Mouse (Mus musculus): Measurements from ENCODE around the gene Nrip2.

Nrip2 gene

DNA sequence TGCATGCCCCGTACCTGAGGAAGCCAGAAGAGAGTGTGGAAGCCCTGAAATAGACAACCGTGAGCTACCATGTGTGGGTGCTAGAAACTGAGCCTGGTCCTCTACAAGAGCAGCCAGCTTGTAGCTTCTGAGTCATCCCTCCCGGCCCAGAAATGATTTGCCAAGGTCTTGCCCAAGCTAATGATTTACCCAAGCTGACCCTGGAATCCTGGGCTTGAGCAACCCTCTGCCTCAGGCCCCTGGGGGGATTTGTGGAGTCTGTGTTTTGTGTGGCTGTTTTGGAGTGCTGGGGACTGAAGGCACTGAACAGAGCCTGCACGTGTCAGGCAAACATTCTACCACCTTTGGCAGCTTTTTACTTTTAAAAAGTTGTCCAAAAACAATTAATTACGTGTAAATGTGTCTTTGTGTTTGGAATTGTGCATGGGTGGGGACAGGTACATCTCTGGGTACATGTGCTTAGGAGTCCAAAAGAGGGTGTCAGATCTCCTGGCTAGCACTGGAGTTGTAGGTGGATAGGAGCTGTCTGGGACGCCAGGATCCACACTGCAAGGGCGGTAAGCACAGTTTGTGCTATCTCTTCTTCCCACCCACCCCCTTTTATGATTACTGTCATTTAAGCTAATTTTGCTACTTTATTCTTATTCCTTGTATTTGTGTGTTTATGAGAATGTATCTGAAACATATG, 1.4 kb upstream of the Nrip2 start:
- DNase-seq = no peak

DNA sequence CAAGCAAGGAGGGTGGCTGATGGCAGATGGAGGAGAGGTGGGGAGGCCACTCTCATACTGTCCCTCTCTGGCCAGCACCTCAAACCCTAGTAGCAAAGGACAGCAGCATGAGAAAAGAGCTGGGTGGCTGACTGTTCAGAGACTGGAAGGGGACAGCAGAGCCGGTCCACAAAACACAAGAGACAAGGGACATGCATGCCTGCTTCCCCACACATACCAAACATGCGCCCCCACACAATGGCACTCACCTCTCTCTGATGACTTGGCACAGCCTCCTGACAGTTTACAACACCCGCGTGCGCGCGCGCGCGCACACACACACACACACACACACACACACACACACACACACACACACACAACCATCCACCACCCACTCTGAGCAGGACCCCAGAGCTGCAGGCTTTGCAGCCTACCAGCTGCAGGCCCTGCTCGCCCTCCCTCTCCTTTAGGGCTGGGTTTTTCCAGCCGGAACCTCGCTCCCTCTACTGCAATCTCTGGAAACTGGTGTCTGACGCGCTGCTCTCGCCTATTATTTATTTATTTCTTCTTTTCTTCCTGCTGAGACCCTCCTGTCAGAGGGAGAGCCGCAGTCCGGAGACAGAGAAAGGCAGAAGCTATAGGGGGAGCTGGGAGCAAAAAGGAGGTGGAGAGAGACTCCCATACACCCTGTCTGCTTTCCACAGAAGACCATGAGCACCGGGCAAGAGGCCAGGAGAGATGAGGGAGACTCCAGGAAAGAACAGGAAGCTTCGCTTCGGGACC, 507 bp downstream of the Nrip2 start:
- DNase-seq = peak; percentile 73 to 81

DNA sequence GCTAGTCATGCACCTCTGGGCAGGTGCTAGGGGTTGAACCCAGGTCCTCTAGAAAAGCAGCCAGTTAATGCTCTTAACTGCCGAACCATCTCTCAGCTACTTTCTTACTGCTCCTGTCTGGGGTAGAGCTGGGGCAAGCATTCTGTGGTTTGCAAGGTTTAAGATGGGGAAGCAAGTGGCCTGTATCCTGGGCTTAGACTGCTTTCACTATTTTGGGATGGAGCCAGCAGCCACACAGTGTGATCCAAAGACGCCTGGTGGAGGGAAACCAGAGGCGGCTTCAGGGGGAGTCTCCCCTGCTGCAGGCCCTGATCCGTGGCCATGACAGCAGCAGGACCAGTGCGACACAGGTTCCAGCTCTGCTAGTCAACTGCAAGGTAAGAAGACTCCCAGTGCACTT, 5.6 kb downstream of the Nrip2 start:
- DNase-seq = no peak

GRCm38 (mm10) chr6:128408544-128409125, 9.5 kb downstream of the Nrip2 start:
- DNase-seq = no peak

DNA sequence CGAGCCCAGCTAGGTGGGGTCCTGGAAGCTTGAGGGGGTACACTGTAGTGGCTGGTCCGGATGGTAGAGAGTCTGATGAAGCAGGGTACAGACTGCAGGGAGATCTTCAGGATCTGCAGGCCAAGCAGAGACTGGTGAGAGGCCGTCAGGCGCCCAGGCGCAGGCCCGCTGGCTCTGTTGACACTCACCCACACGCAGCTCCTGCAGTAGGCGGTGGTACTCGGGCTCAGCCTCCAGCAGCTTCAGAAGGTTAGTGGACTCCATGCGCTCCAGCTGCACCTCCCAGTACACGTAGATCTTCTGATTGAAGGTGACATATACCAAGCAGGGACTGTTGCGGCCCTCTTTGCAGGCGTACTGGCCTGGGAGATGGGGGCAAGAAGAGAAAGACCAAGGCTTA, 11.2 kb downstream of the Nrip2 start:
- DNase-seq = no peak

GRCm38 (mm10) chr6:128411115-128411514, 12.0 kb downstream of the Nrip2 start:
- peak; percentile 78 to 87 for DNase-seq

- DNase-seq = no peak
Measured at GRCm38 (mm10) chr6:128416169-128416568, 17.1 kb downstream of the Nrip2 start.

- DNase-seq = no peak
Measured at GRCm38 (mm10) chr6:128418076-128418475, 19.0 kb downstream of the Nrip2 start.

- no peak for DNase-seq
Measured at GRCm38 (mm10) chr6:128421036-128421435, 21.9 kb downstream of the Nrip2 start.

- no peak for DNase-seq
Measured at GRCm38 (mm10) chr6:128421480-128421879, 22.4 kb downstream of the Nrip2 start.

GRCm38 (mm10) chr6:128423496-128424268, 24.6 kb downstream of the Nrip2 start:
- peak; percentile 31 to 44 for DNase-seq

- DNase-seq = peak; percentile 96 to 98
Measured at GRCm38 (mm10) chr6:128424269-128425019, 25.3 kb downstream of the Nrip2 start, which contains the start of gene Itfg2. Itfg2 (minus strand) TSS chr6:128424931.

DNA sequence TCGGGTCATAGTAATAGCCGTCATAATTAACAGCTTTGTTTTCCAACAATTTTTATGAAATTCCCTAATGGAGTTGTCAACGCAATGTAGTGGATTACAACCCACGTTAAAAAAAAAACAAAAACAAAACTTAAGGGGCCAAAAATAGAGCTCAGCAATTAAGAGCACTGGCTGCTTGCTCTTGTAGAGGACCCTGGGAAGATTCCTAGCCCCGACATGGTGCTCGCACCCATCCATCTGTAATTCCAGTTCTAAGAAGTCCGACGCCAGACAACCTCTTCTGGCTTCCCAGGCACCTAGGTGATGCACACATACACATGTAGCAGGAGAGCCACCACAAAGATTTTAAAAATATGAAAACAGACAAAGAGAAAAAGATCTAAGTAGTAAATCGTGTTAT, 25.9 kb downstream of the Nrip2 start:
- no peak for DNase-seq

DNA sequence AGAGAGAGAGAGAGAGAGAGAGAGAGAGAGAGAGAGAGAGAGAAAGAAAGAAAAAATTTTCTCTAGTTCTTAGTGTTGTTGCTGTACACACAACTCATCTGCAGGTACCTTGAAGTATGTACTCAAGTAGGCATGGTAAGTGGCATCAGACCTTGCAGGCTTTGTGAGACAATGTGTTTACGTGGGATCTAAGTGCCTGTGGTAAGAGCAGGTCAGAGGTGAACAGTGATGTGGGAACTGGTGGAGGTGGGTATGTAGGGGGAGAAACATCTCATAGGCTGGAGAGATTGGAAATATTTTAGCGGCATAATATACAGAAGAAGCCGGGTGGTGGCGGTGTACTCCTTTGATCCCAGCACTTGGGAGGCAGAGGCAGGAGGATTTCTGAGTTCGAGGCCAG, 28.5 kb downstream of the Nrip2 start:
- DNase-seq = no peak

GRCm38 (mm10) chr6:128429300-128429699, 30.2 kb downstream of the Nrip2 start:
- no peak for DNase-seq

GRCm38 (mm10) chr6:128429826-128430225, 30.7 kb downstream of the Nrip2 start:
- peak in 1 of 2 experiments; percentile 1 for DNase-seq

- peak; percentile 58 to 71 for DNase-seq
Measured at GRCm38 (mm10) chr6:128432356-128432915, 33.3 kb downstream of the Nrip2 start.

DNA sequence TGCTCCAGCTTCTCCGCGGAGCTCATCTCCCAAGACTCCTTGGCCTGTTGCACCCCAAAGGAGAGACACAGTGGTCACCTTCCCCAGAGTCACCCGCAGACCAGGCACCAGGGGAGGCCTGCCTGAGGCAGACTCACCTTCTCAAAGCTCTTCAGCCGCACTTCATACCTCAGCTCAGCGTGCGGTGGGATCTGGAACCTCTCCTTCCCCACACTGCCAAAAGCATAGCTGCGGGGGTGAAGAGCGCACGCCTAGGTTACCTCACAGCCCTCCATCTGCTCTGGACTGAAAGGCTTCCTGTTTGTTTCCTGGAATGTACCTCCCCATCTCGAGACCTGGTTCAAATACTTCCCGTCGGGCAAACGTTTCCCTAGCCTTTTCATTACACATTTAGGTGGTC, 34.5 kb downstream of the Nrip2 start:
- peak; percentile 67 to 74 for DNase-seq

DNA sequence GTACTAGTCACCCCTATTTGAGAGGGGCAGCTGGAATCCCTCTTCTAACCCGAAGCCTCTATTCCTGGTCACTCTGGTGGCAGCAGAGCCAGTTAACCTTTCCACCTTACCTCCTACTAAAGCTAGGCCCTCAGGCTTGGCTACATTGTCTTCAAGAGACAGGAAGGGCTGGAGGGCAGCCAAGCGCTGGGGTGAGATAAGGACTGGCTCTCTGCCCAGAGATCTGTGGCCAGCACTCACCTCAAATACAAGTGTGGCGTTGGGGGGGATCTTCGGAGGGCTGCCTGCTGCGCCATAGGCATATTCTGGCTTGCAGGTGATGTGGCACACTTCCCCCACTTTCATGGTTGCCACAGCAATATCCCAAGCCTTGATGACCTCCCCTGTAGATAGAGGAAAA, 36.4 kb downstream of the Nrip2 start:
- peak; percentile 71 to 79 for DNase-seq

DNA sequence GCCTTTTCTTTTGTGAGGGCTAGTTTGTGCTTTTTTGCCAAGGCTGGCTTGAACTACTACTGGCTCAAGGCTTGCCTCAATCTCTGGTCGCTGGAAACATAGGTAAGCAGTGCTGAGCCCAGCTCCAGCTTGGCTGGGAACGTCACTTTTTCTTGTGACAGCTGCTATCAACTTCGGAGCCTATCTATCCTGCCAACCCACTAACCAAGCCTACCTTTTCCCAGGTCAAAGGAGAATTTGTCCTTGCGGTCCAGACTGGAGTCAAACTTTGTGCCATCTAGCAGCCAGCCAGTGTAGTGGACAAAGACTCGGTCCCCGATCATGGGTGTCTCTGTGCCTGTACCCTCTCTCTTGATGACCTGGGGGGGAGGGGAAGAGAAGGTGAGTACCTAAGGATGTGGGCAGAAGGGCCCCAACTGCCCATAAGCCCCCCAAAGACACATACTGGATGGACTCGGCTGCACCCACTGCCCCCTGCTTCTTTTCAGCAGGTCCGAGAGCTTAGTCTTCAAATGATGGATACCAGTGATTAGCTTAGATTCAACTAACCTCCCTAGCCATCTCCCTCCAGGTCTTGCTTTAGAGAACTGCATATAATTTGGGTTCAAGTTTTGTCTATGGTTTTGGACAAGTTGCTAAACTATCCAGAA, 37.4 kb downstream of the Nrip2 start:
- no peak for DNase-seq

DNA sequence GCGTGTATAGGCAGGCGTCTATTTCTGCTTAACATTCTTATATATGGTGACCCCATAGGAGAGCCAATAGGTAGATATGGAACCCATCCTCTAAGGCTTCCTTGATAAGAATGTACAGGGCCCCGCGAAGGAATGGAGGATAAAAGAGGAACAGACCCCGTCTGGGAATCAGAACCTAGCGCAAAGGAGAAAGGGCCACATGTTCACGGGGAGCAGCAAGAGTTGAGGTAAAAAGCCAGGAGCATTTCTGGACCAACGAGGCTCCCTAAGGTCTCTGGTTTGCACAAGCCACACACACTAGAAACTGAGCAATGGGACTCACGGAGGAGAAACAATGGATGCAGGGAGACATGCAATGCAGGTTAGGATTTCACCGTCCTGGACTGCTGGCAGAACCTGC, 38.2 kb downstream of the Nrip2 start:
- DNase-seq = no peak

Data from cerebellum, adult 18-20 months (tissue).